Mouse (Mus musculus) myocyte (in vitro differentiated cells): ENCODE measurements around the gene Sema4b. TPM values are rescaled to one million over a fixed set of nuclear protein-coding genes. Genes with fewer than 3 reads are reported as not detected.

Experiments used
- H3K27me3 ChIP-seq: one replicate; pipeline ENCODE4 v1.6.1; 2011; ENCODE audit not compliant: control insufficient read depth, insufficient read depth, insufficient read length
- H3K36me3 ChIP-seq: one replicate; pipeline ENCODE4 v1.6.1; 2011; ENCODE audit not compliant: control insufficient read depth, insufficient read depth
- H3K4me2 ChIP-seq: one replicate; pipeline ENCODE4 v1.6.1; 2011; ENCODE audit warnings: low read depth, control low read depth
- H3K4me3 ChIP-seq: one replicate; pipeline ENCODE4 v1.5.1; 2011; ENCODE audit warnings: mild to moderate bottlenecking, control low read depth, moderate library complexity
- H3K79me2 ChIP-seq: one replicate; pipeline ENCODE4 v1.6.1; 2011; ENCODE audit not compliant: control insufficient read depth, insufficient read depth
- H3ac ChIP-seq: one replicate; pipeline ENCODE4 v1.6.1; 2011; ENCODE audit not compliant: control insufficient read depth, insufficient read length
- CEBPB ChIP-seq: IDR thresholded peaks from 2 replicates; pipeline ENCODE4 v1.6.1; 2011; ENCODE audit warnings: mild to moderate bottlenecking, moderate library complexity; ENCODE audit not compliant: poor library complexity, insufficient read depth, severe bottlenecking
- E2F4 ChIP-seq: IDR thresholded peaks from one replicate; pipeline ENCODE4 v1.6.1; 2011; ENCODE audit warnings: mild to moderate bottlenecking, control low read depth, moderate library complexity; ENCODE audit not compliant: insufficient read depth
- MAX ChIP-seq: IDR thresholded peaks from one replicate; pipeline ENCODE4 v1.6.1; 2011; ENCODE audit warnings: low read depth, mild to moderate bottlenecking, control low read depth
- MYOD1 ChIP-seq, 3 experiments: IDR thresholded peaks; one replicate each; pipeline ENCODE4 v1.6.1; 2011; ENCODE audit warnings: control low read depth in 2 of 3, low read depth in 2 of 3, mild to moderate bottlenecking in 2 of 3, moderate library complexity in 1 of 3; ENCODE audit not compliant: insufficient read length in 2 of 3, control insufficient read depth in 1 of 3
- MYOG ChIP-seq, 3 experiments: IDR thresholded peaks; one replicate each; pipeline ENCODE4 v1.6.1; 2011; ENCODE audit warnings: control low read depth in 2 of 3, low read depth in 2 of 3, mild to moderate bottlenecking in 2 of 3; ENCODE audit not compliant: insufficient read length in 2 of 3, control insufficient read depth in 1 of 3, insufficient read depth in 1 of 3
- POLR2A ChIP-seq: IDR thresholded peaks from one replicate; pipeline ENCODE4 v1.6.1; 2011; ENCODE audit warnings: low read depth, mild to moderate bottlenecking, control low read depth, moderate library complexity; ENCODE audit not compliant: insufficient read length
- POLR2AphosphoS2 ChIP-seq: IDR thresholded peaks from one replicate; pipeline ENCODE4 v1.6.1; 2011; ENCODE audit warnings: low read depth, control low read depth; ENCODE audit not compliant: insufficient read length
- REST ChIP-seq: IDR thresholded peaks from one replicate; pipeline ENCODE4 v1.6.1; 2011; ENCODE audit warnings: mild to moderate bottlenecking, control low read depth, moderate library complexity; ENCODE audit not compliant: insufficient read depth, insufficient read length
- SRF ChIP-seq: IDR thresholded peaks from one replicate; pipeline ENCODE4 v1.6.1; 2011; ENCODE audit warnings: low read depth; ENCODE audit not compliant: control insufficient read depth, insufficient read length
- TCF12 ChIP-seq: IDR thresholded peaks from one replicate; pipeline ENCODE4 v1.6.1; 2011; ENCODE audit warnings: mild to moderate bottlenecking, control low read depth; ENCODE audit not compliant: poor library complexity, insufficient read depth, severe bottlenecking
- TCF3 ChIP-seq: IDR thresholded peaks from one replicate; pipeline ENCODE4 v1.6.1; 2011; ENCODE audit warnings: low read depth, control low read depth; ENCODE audit not compliant: insufficient read length
- USF1 ChIP-seq: IDR thresholded peaks from one replicate; pipeline ENCODE4 v1.6.1; 2011; ENCODE audit warnings: low read depth, mild to moderate bottlenecking, control low read depth, moderate library complexity
- polyA plus RNA-seq: library from polyadenylated mRNA; unstranded; fragments of >200 nt; fragmentation: generic; extraction: Trizol; gene quantifications from one replicate; pipeline ENCODE4 v1.2.1, GENCODE M21; 2012; ENCODE audit warnings: missing spikeins

The Sema4b gene
- polyA plus RNA-seq, 1 experiment = 11.4 TPM

- no peak overlapping the region for H3K4me3 ChIP-seq
- no peak overlapping the region for H3K4me2 ChIP-seq
- peaks cover 22% of the 10 kb centered on the region for H3K36me3 ChIP-seq
- TF ChIP-seq POLR2AphosphoS2 (no peak), MYOG (IDR thresholded peaks at IDR 0.05; ENCODE audit: control insufficient read depth in 1 of 3, insufficient read depth in 1 of 3, insufficient read length in 2 of 3, low read depth in 2 of 3) (no peak), MYOD1 (IDR thresholded peaks at IDR 0.05; ENCODE audit: control insufficient read depth in 1 of 3, insufficient read length in 2 of 3, low read depth in 2 of 3) (no peak), TCF3 (no peak), E2F4 (no peak), SRF (no peak), CEBPB (no peak), POLR2A (no peak)
- H3K79me2 ChIP-seq = no peaks in the 10 kb centered on the region
- no peaks in the 10 kb centered on the region for H3K27me3 ChIP-seq
- no peak overlapping the region for H3ac ChIP-seq
Measured at GRCm38 (mm10) chr7:80221179-80221750, 34.6 kb downstream of the Sema4b start.

GRCm38 (mm10) chr7:80227065-80227464, 40.4 kb downstream of the Sema4b start:
- no peaks in the 10 kb centered on the region for H3K27me3 ChIP-seq
- H3K79me2 ChIP-seq = no peaks in the 10 kb centered on the region
- no peak overlapping the region for H3K4me2 ChIP-seq
- no peak overlapping the region for H3K4me3 ChIP-seq
- H3ac ChIP-seq = no peak overlapping the region
- H3K36me3 ChIP-seq = peaks cover 5% of the 10 kb centered on the region
- TF ChIP-seq USF1 (no peak), MYOD1 (IDR thresholded peaks at IDR 0.05; ENCODE audit: control insufficient read depth in 1 of 3, insufficient read length in 2 of 3, low read depth in 2 of 3) (no peak), REST (no peak), TCF3 (no peak), CEBPB (no peak), MYOG (IDR thresholded peaks at IDR 0.05; ENCODE audit: control insufficient read depth in 1 of 3, insufficient read depth in 1 of 3, insufficient read length in 2 of 3, low read depth in 2 of 3) (no peak), POLR2A (no peak), SRF (no peak), POLR2AphosphoS2 (no peak), E2F4 (no peak), TCF12 (no peak), MAX (no peak)

- H3ac ChIP-seq = no peak overlapping the region
- TF ChIP-seq SRF = no peak
- peak; percentile 19 for TF ChIP-seq POLR2AphosphoS2
Measured at GRCm38 (mm10) chr7:80230196-80230595, 43.6 kb downstream of the Sema4b start.

DNA sequence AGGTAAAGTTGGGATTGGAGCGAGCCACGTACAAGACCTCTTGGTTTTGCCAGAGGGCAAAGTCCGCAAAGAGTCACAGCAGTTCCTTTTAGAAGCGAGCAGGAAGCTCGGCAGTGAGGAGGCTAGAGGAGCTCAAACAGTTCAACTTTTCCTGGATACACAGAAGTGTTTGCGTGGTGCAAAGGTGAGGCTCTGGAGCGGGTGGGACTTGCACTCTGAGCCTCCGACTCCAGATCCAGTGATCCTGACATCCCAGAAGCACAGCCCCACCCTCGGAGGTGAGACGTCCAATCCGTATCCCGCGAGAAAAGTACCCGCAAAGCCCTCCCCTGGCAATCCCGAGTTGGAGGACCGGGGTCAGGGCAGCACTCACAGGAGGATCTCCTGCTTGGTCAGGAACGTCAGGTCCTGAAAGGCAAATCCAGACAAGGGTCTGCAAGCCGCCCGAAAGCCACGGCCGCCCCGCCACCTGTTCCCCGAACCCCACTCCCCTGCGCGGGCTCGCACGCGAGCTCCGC, 45.4 kb downstream of the Sema4b start:
- no peaks in the 10 kb centered on the region for H3K36me3 ChIP-seq
- H3K4me3 ChIP-seq = peak overlapping the region; percentile 56
- peak overlapping the region; percentile 75 for H3K4me2 ChIP-seq
- peak overlapping the region; percentile 39 for H3ac ChIP-seq
- TF ChIP-seq CEBPB (no peak), POLR2A (no peak), MYOG (IDR thresholded peaks at IDR 0.05; ENCODE audit: control insufficient read depth in 1 of 3, insufficient read depth in 1 of 3, insufficient read length in 2 of 3, low read depth in 2 of 3) (no peak), SRF (no peak), REST (no peak), TCF3 (no peak), E2F4 (no peak), USF1 (no peak), MAX (no peak), POLR2AphosphoS2 (no peak), MYOD1 (IDR thresholded peaks at IDR 0.05; ENCODE audit: control insufficient read depth in 1 of 3, insufficient read length in 2 of 3, low read depth in 2 of 3) (no peak), TCF12 (no peak)
- no peaks in the 10 kb centered on the region for H3K27me3 ChIP-seq
- peaks cover 4% of the 10 kb centered on the region for H3K79me2 ChIP-seq

More at GRCm38 (mm10) chr7:80230196-80230595, 43.6 kb downstream of the Sema4b start:
- no peaks in the 10 kb centered on the region for H3K36me3 ChIP-seq
- H3K27me3 ChIP-seq = no peaks in the 10 kb centered on the region
- peaks cover 4% of the 10 kb centered on the region for H3K79me2 ChIP-seq
- no peak overlapping the region for H3K4me3 ChIP-seq
- no peak overlapping the region for H3K4me2 ChIP-seq

DNA sequence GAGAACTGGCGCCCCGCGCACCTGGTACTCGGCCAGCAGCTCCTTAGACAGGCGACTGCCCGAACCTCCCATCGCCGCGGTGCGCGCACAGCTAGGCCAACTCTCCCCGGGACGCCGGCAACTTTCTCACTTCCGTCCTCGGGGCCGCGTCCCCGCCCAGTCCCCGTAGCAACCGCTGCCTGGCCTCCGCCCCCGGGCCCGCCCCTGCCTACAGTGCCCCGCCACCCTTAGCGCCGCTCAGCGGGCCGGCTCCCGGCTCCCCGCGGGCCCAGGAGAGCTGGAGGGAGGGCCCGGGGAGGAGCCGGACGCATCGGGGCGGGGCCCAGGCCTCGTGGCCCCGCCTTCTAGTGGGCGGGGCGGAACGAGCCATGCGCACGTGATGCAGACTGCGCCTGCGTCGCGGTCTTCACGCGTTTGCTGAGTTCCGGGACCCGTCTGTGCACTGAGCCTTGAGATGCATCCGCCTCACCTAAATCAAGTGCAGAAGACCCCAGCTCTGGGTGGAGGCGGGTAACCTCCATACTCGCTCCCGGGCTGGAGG, 45.9 kb downstream of the Sema4b start, which contains the start of the genes Cib1 and Gdpgp1:
Gene Cib1 (minus strand): TSS at position 325 of the 541 bp plus-strand sequence.
Gene Gdpgp1 (plus strand): TSS at position 377 of the 541 bp plus-strand sequence.
- Histone ChIP-seq H3K4me3 (peak within 1 kb of the TSS; percentile 56), H3K4me2 (peak within 1 kb of the TSS; percentile 86), H3ac (peak within 1 kb of the TSS; percentile 39), H3K36me3 (no peaks in the 10 kb centered on the region), H3K27me3 (no peaks in the 10 kb centered on the region), H3K79me2 (peaks cover 4% of the 10 kb centered on the region)
- TF ChIP-seq USF1 (peak; percentile 91), POLR2AphosphoS2 (peak; percentile 82), TCF12 (no peak), MYOD1 (IDR thresholded peaks at IDR 0.05; ENCODE audit: control insufficient read depth in 1 of 3, insufficient read length in 2 of 3, low read depth in 2 of 3) (peak in 1 of 3 experiments; percentile 3), POLR2A (peak; percentile 74)
